12 mouse cellular contexts compared by ENCODE assay signal in the genomic region with DNA sequence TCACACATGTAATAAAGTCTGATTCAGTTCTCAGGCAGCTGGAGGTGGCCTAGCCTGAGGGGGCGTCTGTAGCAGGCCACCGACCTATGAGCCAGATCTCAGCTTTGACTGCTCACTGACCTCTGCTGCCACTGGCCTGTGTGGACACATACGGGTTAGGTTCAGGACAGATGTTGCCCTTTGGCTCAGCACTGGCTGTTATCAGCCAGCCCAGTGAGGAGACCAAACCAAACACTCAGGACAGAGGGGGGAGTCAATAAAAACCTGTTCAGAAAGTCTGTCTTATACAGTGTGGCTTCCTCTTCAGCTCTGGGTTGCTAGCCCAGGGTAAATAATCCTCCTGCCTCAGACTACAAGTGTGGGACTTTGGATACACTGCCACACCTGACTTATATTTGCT. TPM values are rescaled to one million over a fixed set of nuclear protein-coding genes. Genes with fewer than 3 reads are reported as not detected.
DNase-seq lines count a peak whose midpoint lies in the region; ATAC-seq and TF ChIP-seq lines count a peak whose summit lies in the region.
"Had no signal": no experiment of that assay in that cellular context is flagged by ENCODE, and none has a peak within 500 bp of the region (broad histone marks: within the 10 kb centered on the region; RNA-seq: fewer than 3 reads in every experiment).

No protein-coding gene starts in this region.

- DNase-seq in heart, adult 2 months: peak in 1 of 2 experiments; percentile 39
- no peak for DNase-seq in heart, adult 8-10 months (ENCODE audit: low spot score)
- no peak for DNase-seq in ES-E14 (ENCODE audit: low read depth, low spot score)
- DNase-seq in liver, embryonic 13.5 days: peak; percentile 68
- no peak for DNase-seq in thymus, postnatal 4 days
- no peak for DNase-seq in right cerebral cortex, adult 2 months (ENCODE audit: low spot score in 2 of 2)
- DNase-seq in left cerebral cortex, adult 9 months (ENCODE audit: low spot score in 2 of 2): no peak
- DNase-seq: cerebellum, adult 18-20 months had no signal

- in situ Hi-C loops in ES-E14 (cut with MboI; ENCODE audit: low sequenced_read_pairs in 2 of 2, unreplicated experiment in 2 of 2): no loop called here

- no peaks in the 10 kb centered on the region for H3K9me3 ChIP-seq in ES-E14 (ENCODE audit: control insufficient read depth, insufficient read depth, low read depth, low read length)
- H3K9me3 ChIP-seq in heart, embryonic 15.5 days (replicated peaks): no peaks in the 10 kb centered on the region
- no peaks in the 10 kb centered on the region for H3K9me3 ChIP-seq in liver, embryonic 13.5 days (replicated peaks)
- H3K9me3 ChIP-seq: neural tube, embryonic 13.5 days had no signal

- 24% methylated on average over 3 of the region's 3 CpGs for WGBS in heart, adult 2 months
- WGBS in heart, embryonic 15.5 days: 17% methylated on average over 3 of the region's 3 CpGs
- WGBS in liver, embryonic 13.5 days (ENCODE audit: insufficient replicate concordance): 8% methylated on average over 3 of the region's 3 CpGs

- no peak for TF ChIP-seq EP300 in heart, adult 2 months (IDR thresholded peaks at IDR 0.05; ENCODE audit: insufficient read depth, low read depth, low read length)

- no peak for TF ChIP-seq CTCF in heart, adult 2 months (IDR thresholded peaks at IDR 0.05)

- no peak for ATAC-seq in heart, embryonic 15.5 days (replicated peaks; ENCODE audit: insufficient number of reproducible peaks, insufficient read depth, low FRiP score, low read depth)
- peak; percentile 78 for ATAC-seq in liver, embryonic 13.5 days (ENCODE audit: low read depth)

- no peaks in the 10 kb centered on the region for H3K79me2 ChIP-seq in heart, adult 2 months (replicated peaks; ENCODE audit: control insufficient read depth, insufficient read depth, low read length)

- TF ChIP-seq POLR2A in heart, adult 2 months (IDR thresholded peaks at IDR 0.05; ENCODE audit: insufficient read depth, low read depth, low read length): no peak

- H3K27me3 ChIP-seq in heart, adult 2 months (ENCODE audit: control insufficient read depth, insufficient read depth, low read length): no peaks in the 10 kb centered on the region
- H3K27me3 ChIP-seq in heart, embryonic 15.5 days: no peaks in the 10 kb centered on the region
- no peaks in the 10 kb centered on the region for H3K27me3 ChIP-seq in liver, embryonic 13.5 days
- H3K27me3 ChIP-seq: CH12.LX; neural tube, embryonic 13.5 days had no signal

- peak overlapping the region; percentile 11; the same call in 1 of the 2 replicates for H3K9ac ChIP-seq in heart, adult 2 months (ENCODE audit: low read depth, low read length)
- H3K9ac ChIP-seq in ES-E14 (ENCODE audit: insufficient read depth, low read depth, low read length, poor library complexity, severe bottlenecking): peak overlapping the region; percentile 46; the same call in 1 of the 2 replicates
- H3K9ac ChIP-seq in heart, embryonic 15.5 days: no peak overlapping the region
- H3K9ac ChIP-seq in liver, embryonic 13.5 days: peak overlapping the region; percentile 24; the same call in 1 of the 2 replicates
- H3K9ac ChIP-seq: neural tube, embryonic 13.5 days had no signal

- peak overlapping the region; percentile 79 for H3K27ac ChIP-seq in heart, adult 2 months
- peak overlapping the region; percentile 97 for H3K27ac ChIP-seq in ES-E14 (ENCODE audit: insufficient read depth, low read depth, low read length, poor library complexity, severe bottlenecking)
- H3K27ac ChIP-seq in heart, embryonic 15.5 days: 0 out of 2 replicates have a peak overlapping the region, but pooled peaks have one; percentile 60
- H3K27ac ChIP-seq in liver, embryonic 13.5 days: peak overlapping the region; percentile 71
- H3K27ac ChIP-seq: neural tube, embryonic 13.5 days had no signal

- peaks cover 13% of the 10 kb centered on the region for H3K4me1 ChIP-seq in heart, adult 2 months (ENCODE audit: control insufficient read depth, insufficient read depth, low read length)
- H3K4me1 ChIP-seq in ES-E14 (ENCODE audit: control insufficient read depth in 2 of 2, insufficient read depth in 2 of 2, low read length in 2 of 2, poor library complexity in 1 of 2): peaks cover 13 to 19% of the 10 kb centered on the region in 2 experiments
- H3K4me1 ChIP-seq in heart, embryonic 15.5 days (replicated peaks): peaks cover 23% of the 10 kb centered on the region
- peaks cover 81% of the 10 kb centered on the region for H3K4me1 ChIP-seq in liver, embryonic 13.5 days (replicated peaks)

- intact Hi-C loops in heart, adult 2 months (cut with DNase I): no loop called here

- no peak overlapping the region for H3K4me2 ChIP-seq in heart, embryonic 15.5 days
- peak overlapping the region; percentile 1; the same call in 1 of the 2 replicates for H3K4me2 ChIP-seq in liver, embryonic 13.5 days
- H3K4me2 ChIP-seq: neural tube, embryonic 13.5 days had no signal

- no peak overlapping the region for H3K4me3 ChIP-seq in heart, adult 2 months
- H3K4me3 ChIP-seq in ES-E14 (ENCODE audit: insufficient read depth in 1 of 2, low read depth in 1 of 2, low read length in 2 of 2, poor library complexity in 1 of 2, severe bottlenecking in 1 of 2): peak overlapping the region in 1 of 2 experiments; percentile 33; a peak in 1 of 4 replicates
- no peak overlapping the region for H3K4me3 ChIP-seq in heart, embryonic 15.5 days
- H3K4me3 ChIP-seq in liver, embryonic 13.5 days (replicated peaks): no peak overlapping the region
- H3K4me3 ChIP-seq: neural tube, embryonic 13.5 days had no signal

- H3K36me3 ChIP-seq in heart, adult 2 months (ENCODE audit: control insufficient read depth, insufficient read depth, low read length): peaks cover 6% of the 10 kb centered on the region; the same call in 1 of the 2 replicates
- H3K36me3 ChIP-seq in ES-E14 (ENCODE audit: control insufficient read depth, insufficient read depth, low read length, poor library complexity, severe bottlenecking): no peaks in the 10 kb centered on the region
- no peaks in the 10 kb centered on the region for H3K36me3 ChIP-seq in heart, embryonic 15.5 days
- H3K36me3 ChIP-seq in liver, embryonic 13.5 days: no peaks in the 10 kb centered on the region
- H3K36me3 ChIP-seq: neural tube, embryonic 13.5 days had no signal

TF ChIP-seq in ES-E14, 5 proteins besides CTCF, POLR2A, EP300 and RAD21:
- TF ChIP-seq ZNF384 (IDR thresholded peaks at IDR 0.05; ENCODE audit: low read depth, low read length): no peak
- TF ChIP-seq ZC3H11A (IDR thresholded peaks at IDR 0.05; ENCODE audit: borderline replicate concordance, low read depth, low read length): no peak
- TF ChIP-seq HCFC1 (IDR thresholded peaks at IDR 0.05; ENCODE audit: borderline replicate concordance, insufficient read depth, low read length): no peak
- TF ChIP-seq MAFK (IDR thresholded peaks at IDR 0.05; ENCODE audit: insufficient read depth, low read depth, low read length): no peak
- TF ChIP-seq CHD2 (IDR thresholded peaks at IDR 0.05; ENCODE audit: low read depth, low read length): no peak
TF ChIP-seq in ES-E14: peak in this region for 0.

RNA-seq across cellular contexts. Expression of gene Sp1, which starts 10.9 kb away (rescaled TPM):
- total RNA-seq in heart, adult 2 months (2021): 10 to 100 TPM; 36.5 to 41.5 TPM
- 9.6 and 17.3 TPM in 2 replicates for polyA plus RNA-seq in heart, adult 2 months (2012; rRNA removed)
- 10 to 100 TPM; 31.8 to 43.8 (median 38.7) TPM for total RNA-seq in heart, adult 8-10 months (2022)
- 93.4 and 130 TPM in 2 replicates for total RNA-seq in ES-E14 (2012; rRNA removed)
- 4.7 and 5.0 TPM in 2 replicates for polyA plus RNA-seq in heart, embryonic 15.5 days (2015; fragmentation: Nextera tagmentation; extraction: Ambion mirVana)
- polyA plus RNA-seq in liver, embryonic 13.5 days (2015; fragmentation: Nextera tagmentation; extraction: Ambion mirVana): 4.0 and 4.3 TPM in 2 replicates

RNA-seq across cellular contexts. Expression of gene Sp7, which starts 28.1 kb away (rescaled TPM):
- total RNA-seq in heart, adult 2 months (2021): not detected
- polyA plus RNA-seq in heart, adult 2 months (2012; rRNA removed): 0.06 TPM in 1 of 2 replicates, not detected in the other
- total RNA-seq in heart, adult 8-10 months (2022): not detected
- total RNA-seq in ES-E14 (2012; rRNA removed): 0.09 TPM in 1 of 2 replicates, not detected in the other
- 0.15 and 0.22 TPM in 2 replicates for polyA plus RNA-seq in heart, embryonic 15.5 days (2015; fragmentation: Nextera tagmentation; extraction: Ambion mirVana)
- 0.07 and 0.09 TPM in 2 replicates for polyA plus RNA-seq in liver, embryonic 13.5 days (2015; fragmentation: Nextera tagmentation; extraction: Ambion mirVana)
- total RNA-seq: CH12.LX; gastrocnemius, postnatal 36 days had no signal

RNA-seq across cellular contexts. Expression of gene Aaas, which starts 44.5 kb away (rescaled TPM):
- 10 to 100 TPM; 10.8 to 13.2 TPM for total RNA-seq in heart, adult 2 months (2021)
- polyA plus RNA-seq in heart, adult 2 months (2012; rRNA removed): 22.1 and 26.2 TPM in 2 replicates
- total RNA-seq in heart, adult 8-10 months (2022): 10 to 100 TPM in 3 of 4 experiments, 1 to 10 TPM in 1; 9.8 to 15.0 (median 12.5) TPM
- 69.2 and 86.0 TPM in 2 replicates for total RNA-seq in ES-E14 (2012; rRNA removed)
- polyA plus RNA-seq in heart, embryonic 15.5 days (2015; fragmentation: Nextera tagmentation; extraction: Ambion mirVana): 39.1 and 52.4 TPM in 2 replicates
- 60.9 and 61.9 TPM in 2 replicates for polyA plus RNA-seq in liver, embryonic 13.5 days (2015; fragmentation: Nextera tagmentation; extraction: Ambion mirVana)

RNA-seq across cellular contexts. Expression of gene Amhr2, which starts 50.1 kb away (rescaled TPM):
- under 1 TPM; 0.36 to 0.60 TPM for total RNA-seq in heart, adult 2 months (2021)
- polyA plus RNA-seq in heart, adult 2 months (2012; rRNA removed): 0.31 and 0.44 TPM in 2 replicates
- under 1 TPM; 0.19 to 1.00 (median 0.63) TPM for total RNA-seq in heart, adult 8-10 months (2022)
- total RNA-seq in ES-E14 (2012; rRNA removed): 5.6 and 16.5 TPM in 2 replicates
- polyA plus RNA-seq in heart, embryonic 15.5 days (2015; fragmentation: Nextera tagmentation; extraction: Ambion mirVana): 4.9 and 5.7 TPM in 2 replicates
- polyA plus RNA-seq in liver, embryonic 13.5 days (2015; fragmentation: Nextera tagmentation; extraction: Ambion mirVana): 0.14 and 0.42 TPM in 2 replicates
- total RNA-seq: CH12.LX had no signal
